Mouse (Mus musculus): Measurements from ENCODE around the gene Map3k6.

The Map3k6 gene

GRCm38 (mm10) chr4:133286476-133287077 lies 46.0 kb downstream of the Map3k6 start:
- no peak for DNase-seq

- no peak for DNase-seq
These were observed 50.6 kb downstream of the Map3k6 start for GRCm38 (mm10) chr4:133291255-133291654.

- no peak for DNase-seq
These were observed 51.8 kb downstream of the Map3k6 start for GRCm38 (mm10) chr4:133292405-133292804.

- DNase-seq = no peak
These were observed 52.6 kb downstream of the Map3k6 start for GRCm38 (mm10) chr4:133292901-133293843.

- DNase-seq = no peak
These were observed 53.5 kb downstream of the Map3k6 start for GRCm38 (mm10) chr4:133294084-133294483.

GRCm38 (mm10) chr4:133297360-133297759 lies 56.7 kb downstream of the Map3k6 start:
- no peak for DNase-seq

- DNase-seq = peak; percentile 95
These were observed 57.2 kb downstream of the Map3k6 start for GRCm38 (mm10) chr4:133297801-133298238.

- DNase-seq = peak; percentile 60
These were observed 58.1 kb downstream of the Map3k6 start for GRCm38 (mm10) chr4:133298516-133299365.

GRCm38 (mm10) chr4:133299701-133300100 lies 59.1 kb downstream of the Map3k6 start:
- DNase-seq = peak; percentile 68

GRCm38 (mm10) chr4:133300421-133300820 lies 59.8 kb downstream of the Map3k6 start:
- no peak for DNase-seq

GRCm38 (mm10) chr4:133301802-133302201 lies 61.2 kb downstream of the Map3k6 start:
- DNase-seq = peak; percentile 88
